Mouse (Mus musculus): ENCODE data around the gene Tlk2.

- TF ChIP-seq CTCF (IDR thresholded peaks at IDR 0.05; ENCODE audit: low read depth): no peak
- TF ChIP-seq EP300 (optimal IDR thresholded peaks at IDR 0.05): no peak
Measured at GRCm38 (mm10) chr11:105166780-105167179, 11.8 kb upstream of the Tlk2 start.
